Mouse (Mus musculus) hindbrain, embryonic 10.5 days (tissue): ENCODE measurements at regions not wholly inside any gene's neighbourhood (a gene's known extent, or its start where the extent isn't known, plus 50 kb on each side); places are given as distances from the start of the nearest gene placed in this dataset.

ENCODE experiments used
- DNase-seq: peaks from one replicate; pipeline ENCODE4 v3.0.0-alpha.2; 2017; ENCODE audit warnings: low spot score
- H3K27ac ChIP-seq: fragments of 300-500 bp; sonication (generic); 2 replicates; pipeline ENCODE4 v1.5.1; 2016; ENCODE audit warnings: mild to moderate bottlenecking, moderate library complexity
- H3K27me3 ChIP-seq: fragments of 300-500 bp; sonication (generic); 2 replicates; pipeline ENCODE4 v1.6.1; 2016; ENCODE audit warnings: mild to moderate bottlenecking; ENCODE audit not compliant: poor library complexity, insufficient read depth, severe bottlenecking
- H3K36me3 ChIP-seq: fragments of 300-500 bp; sonication (generic); 2 replicates; pipeline ENCODE4 v1.6.1; 2016; ENCODE audit warnings: mild to moderate bottlenecking, moderate library complexity
- H3K4me1 ChIP-seq: fragments of 300-500 bp; sonication (generic); replicated peaks from 2 replicates; pipeline ENCODE4 v1.6.1; 2016; ENCODE audit warnings: mild to moderate bottlenecking
- H3K4me3 ChIP-seq: fragments of 300-500 bp; sonication (generic); 2 replicates; pipeline ENCODE4 v1.5.1; 2016; ENCODE audit warnings: mild to moderate bottlenecking, moderate library complexity
- H3K9me3 ChIP-seq: fragments of 300-500 bp; sonication (generic); 2 replicates; pipeline ENCODE4 v1.6.1; 2016; ENCODE audit warnings: mild to moderate bottlenecking, moderate library complexity
- WGBS: fragments of 180-500 bp; shearing (Covaris S2); methylation state at CpG from one replicate; pipeline ENCODE4 v1.1.7; 2016; 5-methylcytosine and 5-hydroxymethylcytosine counted together

DNA sequence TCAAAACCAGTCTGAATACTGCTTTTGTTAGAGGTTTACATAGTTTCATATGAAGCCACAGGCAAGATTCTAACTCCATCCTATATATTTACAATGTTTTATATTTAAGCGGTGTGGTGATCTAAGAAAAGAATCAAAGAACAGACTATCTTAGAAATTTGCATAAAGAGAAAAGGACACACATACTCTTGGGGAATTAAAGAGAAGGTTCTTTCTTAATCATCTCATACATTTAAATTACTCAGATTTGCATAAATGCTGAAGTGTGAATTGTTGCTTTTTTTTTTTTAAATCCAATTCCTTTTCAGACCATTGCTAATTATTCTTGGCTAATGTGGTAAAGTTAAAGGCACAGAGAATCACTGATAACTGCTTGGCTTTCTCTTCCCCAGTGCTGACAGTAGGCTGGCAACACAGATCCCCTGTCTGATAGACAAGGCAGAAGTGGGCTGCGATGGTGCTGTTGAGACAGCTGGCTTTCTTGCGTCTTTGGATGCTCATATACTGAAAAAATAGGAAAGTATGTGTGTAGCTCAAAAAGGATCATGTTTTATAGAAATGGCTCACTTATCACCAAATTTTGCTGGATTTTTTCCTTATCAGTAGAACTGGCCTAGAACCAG lies 216.1 kb downstream of the Otol1 start:
- Histone ChIP-seq H3K36me3 (no peaks in the 10 kb centered on the region), H3K27me3 (no peaks in the 10 kb centered on the region), H3K4me3 (no peak overlapping the region), H3K9me3 (no peaks in the 10 kb centered on the region), H3K27ac (no peak overlapping the region), H3K4me1 (no peaks in the 10 kb centered on the region)
- WGBS, result 87% methylated on average over 3 of the region's 3 CpGs
- no peak for DNase-seq

GRCm38 (mm10) chr3:70224846-70225245 lies 217.4 kb downstream of the Otol1 start:
- WGBS, result 91% methylated on average over 6 of the region's 6 CpGs
- no peaks in the 10 kb centered on the region for H3K9me3 ChIP-seq
- H3K27me3 ChIP-seq, result no peaks in the 10 kb centered on the region
- no peak overlapping the region for H3K27ac ChIP-seq
- H3K36me3 ChIP-seq, result no peaks in the 10 kb centered on the region
- no peak overlapping the region for H3K4me3 ChIP-seq
- H3K4me1 ChIP-seq, result no peaks in the 10 kb centered on the region
- DNase-seq, result no peak

DNA sequence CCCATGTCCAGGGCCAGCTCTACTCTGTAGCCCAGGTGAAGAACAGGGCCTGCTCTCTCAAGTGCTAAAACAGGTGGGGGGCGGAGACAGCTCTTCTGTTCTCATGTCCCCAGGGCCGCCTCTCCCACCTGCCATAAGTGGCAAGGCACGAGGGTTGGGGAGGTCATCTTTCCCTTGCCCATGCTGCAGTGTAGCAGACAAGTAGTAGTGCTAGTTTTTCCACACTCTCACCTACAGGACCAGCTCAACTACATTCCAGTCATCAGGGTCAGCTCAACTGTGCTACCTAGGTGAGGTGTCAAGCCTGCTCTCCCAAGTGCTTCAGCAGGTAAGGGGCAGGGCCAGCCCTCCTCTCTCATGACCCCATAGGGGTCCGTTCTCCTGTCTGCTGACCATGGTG lies 219.8 kb downstream of the Otol1 start:
- H3K27ac ChIP-seq, result no peak overlapping the region
- H3K4me3 ChIP-seq, result no peak overlapping the region
- no peak for DNase-seq
- no peaks in the 10 kb centered on the region for H3K36me3 ChIP-seq
- H3K27me3 ChIP-seq, result no peaks in the 10 kb centered on the region
- H3K4me1 ChIP-seq, result no peaks in the 10 kb centered on the region
- no peaks in the 10 kb centered on the region for H3K9me3 ChIP-seq
- 76% methylated on average over 4 of the region's 4 CpGs for WGBS

GRCm38 (mm10) chr3:70248655-70249054 lies 241.2 kb downstream of the Otol1 start:
- no peaks in the 10 kb centered on the region for H3K36me3 ChIP-seq
- H3K4me3 ChIP-seq, result no peak overlapping the region
- no peak overlapping the region for H3K27ac ChIP-seq
- no peaks in the 10 kb centered on the region for H3K9me3 ChIP-seq
- no peaks in the 10 kb centered on the region for H3K27me3 ChIP-seq
- DNase-seq, result no peak
- no peaks in the 10 kb centered on the region for H3K4me1 ChIP-seq
- WGBS, result 64% methylated on average over 3 of the region's 3 CpGs

DNA sequence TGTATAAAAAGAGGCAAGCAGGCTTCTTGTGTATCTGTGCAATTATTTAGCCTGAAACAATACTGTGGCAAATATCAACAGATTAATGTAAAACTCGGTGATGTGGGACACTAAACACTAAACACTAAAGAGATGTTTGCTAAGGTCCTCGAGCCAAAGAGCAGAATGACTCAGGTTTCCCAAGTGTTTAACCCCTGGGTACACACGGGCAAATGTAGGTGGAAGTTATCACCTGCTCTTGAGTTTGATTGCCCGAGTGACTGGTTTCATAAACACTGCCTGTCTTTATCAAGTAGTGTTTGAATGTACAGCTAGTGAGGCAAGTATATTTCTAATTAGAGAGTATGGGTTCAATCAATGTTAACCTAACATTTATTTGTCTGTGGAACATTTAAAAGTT lies 242.5 kb downstream of the Otol1 start:
- Histone ChIP-seq H3K27me3 (no peaks in the 10 kb centered on the region), H3K36me3 (no peaks in the 10 kb centered on the region), H3K27ac (no peak overlapping the region), H3K9me3 (no peaks in the 10 kb centered on the region), H3K4me1 (no peaks in the 10 kb centered on the region), H3K4me3 (no peak overlapping the region)
- no peak for DNase-seq
- 83% methylated on average over 4 of the region's 4 CpGs for WGBS

- Histone ChIP-seq H3K4me1 (no peaks in the 10 kb centered on the region), H3K27me3 (no peaks in the 10 kb centered on the region), H3K27ac (no peak overlapping the region), H3K36me3 (no peaks in the 10 kb centered on the region), H3K9me3 (no peaks in the 10 kb centered on the region), H3K4me3 (no peak overlapping the region)
- WGBS, result 90% methylated on average over 7 of the region's 7 CpGs
- no peak for DNase-seq
Observed at GRCm38 (mm10) chr3:70250733-70251132, 243.3 kb downstream of the Otol1 start.

GRCm38 (mm10) chr3:70263318-70263717 lies 255.9 kb downstream of the Otol1 start:
- no peaks in the 10 kb centered on the region for H3K27me3 ChIP-seq
- no peaks in the 10 kb centered on the region for H3K9me3 ChIP-seq
- no peaks in the 10 kb centered on the region for H3K4me1 ChIP-seq
- H3K4me3 ChIP-seq, result no peak overlapping the region
- WGBS, result 55% methylated on average over 3 of the region's 3 CpGs
- no peak for DNase-seq
- H3K36me3 ChIP-seq, result no peaks in the 10 kb centered on the region
- H3K27ac ChIP-seq, result no peak overlapping the region

DNA sequence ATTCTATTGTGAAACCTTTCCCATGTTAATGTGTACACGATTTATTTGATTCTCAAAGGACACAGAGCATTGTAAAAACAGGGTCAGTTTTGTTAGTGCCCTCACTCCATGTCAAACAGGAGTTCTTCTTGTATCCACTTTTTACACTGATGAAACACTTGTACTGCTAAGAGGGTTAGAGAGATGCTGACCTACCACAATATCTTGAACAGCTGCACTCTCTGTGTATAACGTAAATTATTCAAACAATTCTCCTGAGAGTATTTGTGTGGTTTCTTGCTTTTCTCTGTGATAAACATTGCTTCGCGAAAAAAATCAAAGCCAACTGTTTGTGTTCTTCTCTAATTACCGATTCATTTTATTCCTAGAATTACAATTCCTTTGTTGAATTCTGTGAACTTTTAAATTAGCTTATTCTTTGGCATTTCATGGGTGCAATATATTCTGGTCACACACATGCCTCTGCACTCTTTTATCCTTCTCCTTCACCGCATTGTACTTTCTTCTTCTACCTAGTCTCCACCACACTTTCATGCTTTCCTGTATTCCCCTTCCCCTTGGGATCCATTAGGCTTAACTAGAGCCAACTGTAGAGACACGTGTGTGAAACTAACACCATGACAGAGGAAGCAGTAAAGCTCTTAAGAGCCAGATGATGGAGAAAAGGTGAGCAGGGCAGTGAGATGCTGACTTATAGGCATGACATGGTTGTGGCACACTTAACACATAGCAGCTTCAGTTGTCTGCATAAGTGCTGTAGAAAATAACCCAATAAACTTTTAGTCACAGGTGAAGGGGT lies 281.4 kb downstream of the Otol1 start:
- Histone ChIP-seq H3K27ac (no peak overlapping the region), H3K9me3 (no peaks in the 10 kb centered on the region), H3K4me3 (no peak overlapping the region), H3K36me3 (no peaks in the 10 kb centered on the region), H3K4me1 (no peaks in the 10 kb centered on the region), H3K27me3 (no peaks in the 10 kb centered on the region)
- 74% methylated on average over 7 of the region's 7 CpGs for WGBS
- DNase-seq, result no peak

- no peaks in the 10 kb centered on the region for H3K9me3 ChIP-seq
- H3K4me1 ChIP-seq, result no peaks in the 10 kb centered on the region
- 94% methylated on average over 1 of the region's 1 CpGs for WGBS
- H3K4me3 ChIP-seq, result no peak overlapping the region
- H3K27ac ChIP-seq, result no peak overlapping the region
- DNase-seq, result no peak
- H3K27me3 ChIP-seq, result no peaks in the 10 kb centered on the region
- no peaks in the 10 kb centered on the region for H3K36me3 ChIP-seq
Observed at GRCm38 (mm10) chr3:70307556-70307955, 300.1 kb downstream of the Otol1 start.

DNA sequence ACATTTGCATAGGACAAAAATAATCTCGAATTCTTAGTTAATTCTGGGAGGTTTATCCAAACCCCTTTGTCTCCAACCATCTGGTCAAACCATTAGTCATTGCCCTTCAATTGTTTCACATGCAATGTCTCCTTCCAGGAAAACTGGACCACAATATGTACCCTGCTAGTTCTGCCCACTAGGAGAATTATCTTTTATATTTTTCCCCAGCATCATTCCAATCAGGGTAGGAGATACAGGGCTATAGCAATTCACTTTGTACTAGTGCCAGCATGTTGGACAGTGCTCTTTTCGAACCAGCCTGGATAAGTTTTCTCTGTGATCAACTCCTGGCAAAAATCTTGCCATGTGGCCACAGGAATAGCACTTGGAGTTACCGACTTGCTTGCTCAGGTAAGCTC lies 300.6 kb downstream of the Otol1 start:
- Histone ChIP-seq H3K36me3 (no peaks in the 10 kb centered on the region), H3K27ac (no peak overlapping the region), H3K27me3 (no peaks in the 10 kb centered on the region), H3K9me3 (no peaks in the 10 kb centered on the region), H3K4me3 (no peak overlapping the region), H3K4me1 (no peaks in the 10 kb centered on the region)
- DNase-seq, result no peak
- WGBS, result 81% methylated on average over 3 of the region's 3 CpGs

- 90% methylated on average over 4 of the region's 4 CpGs for WGBS
- Histone ChIP-seq H3K4me3 (no peak overlapping the region), H3K27ac (no peak overlapping the region), H3K9me3 (no peaks in the 10 kb centered on the region), H3K36me3 (no peaks in the 10 kb centered on the region), H3K4me1 (no peaks in the 10 kb centered on the region), H3K27me3 (no peaks in the 10 kb centered on the region)
- no peak for DNase-seq
Observed at GRCm38 (mm10) chr3:70309304-70309703, 301.9 kb downstream of the Otol1 start.

DNA sequence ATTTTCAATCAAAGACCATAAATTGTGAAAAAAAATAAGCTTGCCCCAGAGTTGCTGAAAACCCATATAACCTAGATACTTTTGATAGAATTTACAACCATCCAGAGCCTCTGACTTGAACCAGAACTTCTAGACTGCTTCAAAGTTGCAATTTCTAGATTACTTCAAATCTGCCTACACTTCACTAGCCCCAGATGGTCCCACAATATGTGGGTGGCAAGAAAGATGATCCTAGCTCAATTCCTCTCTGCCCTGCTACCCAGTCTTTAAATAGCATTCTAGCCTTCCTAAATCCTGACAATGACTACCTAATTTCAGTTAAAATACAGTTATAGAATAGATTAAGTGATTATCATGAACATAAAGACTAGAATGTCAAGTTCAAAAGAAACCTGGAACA lies 303.6 kb downstream of the Otol1 start:
- Histone ChIP-seq H3K4me3 (no peak overlapping the region), H3K27me3 (no peaks in the 10 kb centered on the region), H3K9me3 (no peaks in the 10 kb centered on the region), H3K27ac (no peak overlapping the region), H3K36me3 (no peaks in the 10 kb centered on the region), H3K4me1 (no peaks in the 10 kb centered on the region)
- no peak for DNase-seq

- no peaks in the 10 kb centered on the region for H3K9me3 ChIP-seq
- H3K4me3 ChIP-seq, result no peak overlapping the region
Observed at GRCm38 (mm10) chr3:70312034-70312433, 304.6 kb downstream of the Otol1 start.

More at GRCm38 (mm10) chr3:70312034-70312433, 304.6 kb downstream of the Otol1 start:
- H3K27me3 ChIP-seq, result no peaks in the 10 kb centered on the region
- no peaks in the 10 kb centered on the region for H3K4me1 ChIP-seq
- no peaks in the 10 kb centered on the region for H3K36me3 ChIP-seq
- DNase-seq, result no peak
- no peak overlapping the region for H3K27ac ChIP-seq
- WGBS, result 89% methylated on average over 3 of the region's 3 CpGs
